Mouse (Mus musculus) kidney, postnatal 4 days (tissue): ENCODE results near the gene Psmb9.

ENCODE experiments used
- DNase-seq, 2 experiments: peaks; one replicate each; pipeline ENCODE4 v3.0.0; 2021; ENCODE audit warnings: mixed read lengths in 2 of 2

The Psmb9 gene

GRCm38 (mm10) chr17:34135297-34136224 lies 52.0 kb downstream of the Psmb9 start:
- peak; percentile 99 to 100 for DNase-seq

- no peak for DNase-seq
These were observed 53.1 kb downstream of the Psmb9 start for GRCm38 (mm10) chr17:34134451-34134850.

- DNase-seq: peak; percentile 57 to 75
These were observed 54.3 kb downstream of the Psmb9 start for GRCm38 (mm10) chr17:34133289-34133688.
